Mouse (Mus musculus) olfactory bulb, adult 2 months (tissue): ENCODE data around the gene A930017K11Rik. TPM values are rescaled to one million over a fixed set of nuclear protein-coding genes. Genes with fewer than 3 reads are reported as not detected.

Experiments
- H3K27ac ChIP-seq: fragments of 200-500 bp; 2 replicates; pipeline ENCODE4 v1.5.1; 2012; ENCODE audit warnings: low read depth, low read length; ENCODE audit not compliant: insufficient read depth
- H3K4me1 ChIP-seq: fragments of 200-500 bp; 2 replicates; pipeline ENCODE4 v1.6.1; 2012; ENCODE audit warnings: low read length; ENCODE audit not compliant: control insufficient read depth, insufficient read depth
- H3K4me3 ChIP-seq: fragments of 200-500 bp; 2 replicates; pipeline ENCODE4 v1.5.1; 2012; ENCODE audit warnings: mild to moderate bottlenecking, low read depth, low read length, moderate library complexity; ENCODE audit not compliant: insufficient read depth
- CTCF ChIP-seq: fragments of 200-500 bp; IDR thresholded peaks from 2 replicates; pipeline ENCODE4 v1.5.1; 2012; ENCODE audit warnings: low read depth, mild to moderate bottlenecking, low read length, moderate library complexity; ENCODE audit not compliant: insufficient read depth
- POLR2A ChIP-seq: fragments of 200-500 bp; IDR thresholded peaks from 2 replicates; pipeline ENCODE4 v1.6.1; 2012; ENCODE audit warnings: mild to moderate bottlenecking, low read depth, low read length, moderate library complexity; ENCODE audit not compliant: insufficient read depth
- WGBS: fragments of 180-500 bp; shearing (Covaris S2); methylation state at CpG from one replicate; pipeline ENCODE4 v1.1.7; 2018; 5-methylcytosine and 5-hydroxymethylcytosine counted together
- polyA plus RNA-seq: library from polyadenylated mRNA; stranded (reverse); fragments of >200 nt; gene quantifications from 2 replicates; pipeline ENCODE4 v1.2.4, GENCODE M21; 2012; ENCODE audit warnings: low replicate concordance; ENCODE audit not compliant: missing spikeins, insufficient read depth, insufficient read length

Gene A930017K11Rik
- polyA plus RNA-seq, 1 experiment = not detected

GRCm38 (mm10) chr17:25900193-25900592, 52.2 kb downstream of the A930017K11Rik start:
- WGBS = 91% methylated on average over 1 of the region's 1 CpGs
- TF ChIP-seq CTCF (no peak), POLR2A (no peak)
- Histone ChIP-seq H3K4me3 (no peak overlapping the region), H3K27ac (no peak overlapping the region), H3K4me1 (peaks cover 9% of the 10 kb centered on the region; the same call in 1 of the 2 replicates)

Other genes with a start within 250 kb of the A930017K11Rik start
- not detected in 2 replicates for gene Gng13, start 235.4 kb downstream of the A930017K11Rik start, polyA plus RNA-seq
- gene Chtf18, start 225.1 kb downstream of the A930017K11Rik start, polyA plus RNA-seq = not detected in 2 replicates
- gene Rpusd1, start 224.9 kb downstream of the A930017K11Rik start, polyA plus RNA-seq = not detected in 2 replicates
- gene Mslnl, start 216.5 kb downstream of the A930017K11Rik start, polyA plus RNA-seq = not detected in 2 replicates
- gene Msln, start 198.2 kb downstream of the A930017K11Rik start, polyA plus RNA-seq = not detected in 2 replicates
- gene Narfl, start 178.8 kb downstream of the A930017K11Rik start, polyA plus RNA-seq = not detected in 2 replicates
- not detected in 2 replicates for gene Haghl, start 166.9 kb downstream of the A930017K11Rik start, polyA plus RNA-seq
- not detected in 2 replicates for gene Ccdc78, start 166.0 kb downstream of the A930017K11Rik start, polyA plus RNA-seq
- not detected in 2 replicates for gene Fam173a, start 159.7 kb downstream of the A930017K11Rik start, polyA plus RNA-seq
- gene AC134908.4, start 156.9 kb downstream of the A930017K11Rik start, polyA plus RNA-seq = not detected in 2 replicates
- gene Metrn, start 155.4 kb downstream of the A930017K11Rik start, polyA plus RNA-seq = not detected in 2 replicates
- gene Fbxl16, start 143.5 kb downstream of the A930017K11Rik start, polyA plus RNA-seq = not detected in 2 replicates
- not detected in 2 replicates for gene Wdr24, start 128.9 kb downstream of the A930017K11Rik start, polyA plus RNA-seq
- gene Jmjd8, start 123.7 kb downstream of the A930017K11Rik start, polyA plus RNA-seq = not detected in 2 replicates
- not detected in 2 replicates for gene Stub1, start 119.2 kb downstream of the A930017K11Rik start, polyA plus RNA-seq
- not detected in 2 replicates for gene Rhbdl1, start 115.3 kb downstream of the A930017K11Rik start, polyA plus RNA-seq
- gene Gm20683, start 110.8 kb downstream of the A930017K11Rik start, polyA plus RNA-seq = not detected in 2 replicates
- not detected in 2 replicates for gene Rhot2, start 107.7 kb downstream of the A930017K11Rik start, polyA plus RNA-seq
- not detected in 2 replicates for gene Wdr90, start 91.1 kb downstream of the A930017K11Rik start, polyA plus RNA-seq
- not detected in 2 replicates for gene Mcrip2, start 83.8 kb downstream of the A930017K11Rik start, polyA plus RNA-seq
- not detected in 2 replicates for gene Mettl26, start 77.5 kb downstream of the A930017K11Rik start, polyA plus RNA-seq
- not detected in 2 replicates for gene Wfikkn1, start 71.7 kb downstream of the A930017K11Rik start, polyA plus RNA-seq
- gene Rab40c, start 32.8 kb downstream of the A930017K11Rik start, polyA plus RNA-seq = not detected in 2 replicates
- not detected in 2 replicates for gene Pigq, start 7.6 kb downstream of the A930017K11Rik start, polyA plus RNA-seq
- not detected in 2 replicates for gene Nhlrc4, start 7.6 kb downstream of the A930017K11Rik start, polyA plus RNA-seq
- not detected in 2 replicates for gene Capn15, start 33.2 kb upstream of the A930017K11Rik start, polyA plus RNA-seq
- not detected in 2 replicates for gene Rab11fip3, start 117.0 kb upstream of the A930017K11Rik start, polyA plus RNA-seq
- gene Decr2, start 137.8 kb upstream of the A930017K11Rik start, polyA plus RNA-seq = not detected in 2 replicates
- gene Nme4, start 143.0 kb upstream of the A930017K11Rik start, polyA plus RNA-seq = not detected in 2 replicates
- gene Tmem8, start 160.7 kb upstream of the A930017K11Rik start, polyA plus RNA-seq = not detected in 2 replicates
- gene Mrpl28, start 170.9 kb upstream of the A930017K11Rik start, polyA plus RNA-seq = not detected in 2 replicates
- not detected in 2 replicates for gene Axin1, start 186.1 kb upstream of the A930017K11Rik start, polyA plus RNA-seq
- not detected in 2 replicates for gene Pdia2, start 246.5 kb upstream of the A930017K11Rik start, polyA plus RNA-seq